Mouse (Mus musculus) G1E (cell line): ENCODE data around the gene Cd300a.

ENCODE experiments used
- CTCF ChIP-seq: IDR thresholded peaks from 2 replicates; pipeline ENCODE4 v1.5.1; 2012; ENCODE audit warnings: low read depth, low read length, inconsistent platforms, mixed read lengths
- GATA1 ChIP-seq: IDR thresholded peaks from 2 replicates; pipeline ENCODE4 v1.6.1; 2012; ENCODE audit warnings: borderline replicate concordance, low read length, inconsistent platforms, mixed read lengths
- TAL1 ChIP-seq: conservative IDR thresholded peaks from 2 replicates; pipeline ENCODE4 v1.6.1; 2012; ENCODE audit warnings: low read depth, low read length, inconsistent platforms, mixed read lengths

DNA sequence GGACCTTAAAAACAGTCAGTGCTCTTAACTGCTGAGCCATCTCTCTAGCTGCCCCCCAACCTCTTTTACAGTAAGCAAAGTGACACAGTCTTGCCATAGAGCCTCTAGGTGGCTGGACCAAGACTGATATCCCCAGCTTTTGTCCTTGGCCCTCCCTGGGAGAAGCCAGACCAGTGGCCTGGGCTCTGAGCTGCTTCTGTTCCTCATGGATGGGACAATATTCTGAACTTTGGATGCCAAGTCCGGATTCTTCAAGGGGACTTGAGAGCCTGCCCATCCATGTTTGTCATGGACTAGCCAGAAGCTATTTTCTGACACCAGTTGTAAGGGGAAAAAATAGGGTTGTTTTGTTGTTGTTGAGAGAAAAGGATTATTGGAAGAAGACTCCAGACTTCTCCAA is 20.1 kb upstream of the Cd300a start:
- TF ChIP-seq CTCF (no peak), TAL1 (no peak), GATA1 (no peak)
